Mouse (Mus musculus): ENCODE results near the gene Mettl17.

DNA sequence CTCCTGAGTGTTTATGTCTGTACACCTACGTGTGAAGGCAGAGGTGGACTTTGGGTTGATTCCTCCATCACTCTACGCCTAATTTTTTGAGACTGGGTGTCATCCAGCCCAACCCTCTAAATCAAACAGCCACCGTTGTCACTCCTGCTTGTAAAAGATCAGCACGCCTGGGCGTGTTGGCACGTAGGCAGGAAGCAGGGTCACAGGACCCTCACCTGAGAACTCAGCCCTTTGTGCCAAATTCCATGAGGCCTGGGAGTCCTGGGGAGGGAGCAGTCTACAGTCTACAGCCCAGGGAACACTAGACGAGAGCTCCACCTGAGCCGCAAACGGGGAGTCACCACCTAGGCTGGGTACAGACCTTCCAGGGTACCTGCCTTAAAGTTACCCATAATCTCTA lies 19.1 kb downstream of the Mettl17 start:
- TF ChIP-seq CTCF (conservative IDR thresholded peaks at IDR 0.05; ENCODE audit: insufficient read depth, insufficient read length, low read depth, low read length) (no peak), POLR2A (IDR thresholded peaks at IDR 0.05; ENCODE audit: low read depth, low read length) (no peak)
